Mouse (Mus musculus) adrenal gland, postnatal 36 days (tissue): Measurements from ENCODE around the gene Frmd4a. TPM values are rescaled to one million over a fixed set of nuclear protein-coding genes. Genes with fewer than 3 reads are reported as not detected.

Source experiments
- DNase-seq, 2 experiments: peaks; one replicate each; pipeline ENCODE4 v3.0.0; 2021; ENCODE audit warnings: mixed read lengths in 1 of 2
- total RNA-seq, 2 experiments: library from RNA; stranded (reverse); gene quantifications; 2 replicates each; pipeline ENCODE4 v1.2.3; 2021

Frmd4a gene
- total RNA-seq, 2 experiments from 2014 or later: 11.1 to 18.8 TPM

- no peak for DNase-seq
These were observed 273.0 kb downstream of the Frmd4a start for GRCm38 (mm10) chr2:4290475-4290874.

GRCm38 (mm10) chr2:4291100-4291499 lies 273.6 kb downstream of the Frmd4a start:
- no peak for DNase-seq

GRCm38 (mm10) chr2:4291671-4292070 lies 274.2 kb downstream of the Frmd4a start:
- DNase-seq: no peak

- no peak for DNase-seq
These were observed 276.2 kb downstream of the Frmd4a start for GRCm38 (mm10) chr2:4293726-4294125.

- DNase-seq: no peak
These were observed 278.1 kb downstream of the Frmd4a start for GRCm38 (mm10) chr2:4295641-4296040.

- DNase-seq: no peak
These were observed 279.4 kb downstream of the Frmd4a start for GRCm38 (mm10) chr2:4296881-4297280.

- no peak for DNase-seq
These were observed 281.1 kb downstream of the Frmd4a start for GRCm38 (mm10) chr2:4298325-4299215.

GRCm38 (mm10) chr2:4299593-4299992 lies 282.1 kb downstream of the Frmd4a start:
- DNase-seq: no peak

- DNase-seq: peak; percentile 7 to 24
These were observed 282.9 kb downstream of the Frmd4a start for GRCm38 (mm10) chr2:4300383-4300811.

- no peak for DNase-seq
These were observed 283.3 kb downstream of the Frmd4a start for GRCm38 (mm10) chr2:4300816-4301215.

GRCm38 (mm10) chr2:4301256-4301655 lies 283.7 kb downstream of the Frmd4a start:
- no peak for DNase-seq

GRCm38 (mm10) chr2:4301692-4302091 lies 284.2 kb downstream of the Frmd4a start:
- no peak for DNase-seq

- DNase-seq: no peak
These were observed 284.6 kb downstream of the Frmd4a start for GRCm38 (mm10) chr2:4302119-4302518.

- no peak for DNase-seq
These were observed 289.6 kb downstream of the Frmd4a start for GRCm38 (mm10) chr2:4307076-4307475.

- no peak for DNase-seq
These were observed 297.0 kb downstream of the Frmd4a start for GRCm38 (mm10) chr2:4314545-4314944.

GRCm38 (mm10) chr2:4316589-4316988 lies 299.1 kb downstream of the Frmd4a start:
- peak in 1 of 2 experiments; percentile 27 for DNase-seq

GRCm38 (mm10) chr2:4318134-4318533 lies 300.6 kb downstream of the Frmd4a start:
- peak; percentile 26 to 29 for DNase-seq

- no peak for DNase-seq
These were observed 308.9 kb downstream of the Frmd4a start for GRCm38 (mm10) chr2:4326241-4327010.

GRCm38 (mm10) chr2:4327011-4327340 lies 309.5 kb downstream of the Frmd4a start:
- DNase-seq: no peak

- no peak for DNase-seq
These were observed 314.9 kb downstream of the Frmd4a start for GRCm38 (mm10) chr2:4332441-4332840.

GRCm38 (mm10) chr2:4334201-4334600 lies 316.7 kb downstream of the Frmd4a start:
- peak; percentile 2 to 23 for DNase-seq

- DNase-seq: no peak
These were observed 317.4 kb downstream of the Frmd4a start for GRCm38 (mm10) chr2:4334936-4335335.

GRCm38 (mm10) chr2:4335881-4336280 lies 318.4 kb downstream of the Frmd4a start:
- no peak for DNase-seq
